Mouse (Mus musculus) midbrain, embryonic 13.5 days (tissue): Measurements from ENCODE around the gene Olfr482. TPM values are rescaled to one million over a fixed set of nuclear protein-coding genes. Genes with fewer than 3 reads are reported as not detected.

Source experiments
- ATAC-seq: fragments of 200-750 bp; cut with Nextera tagmentation; 2 replicates; pipeline ENCODE4 v1.8.0; 2017; ENCODE audit warnings: mild to moderate bottlenecking, moderate TSS enrichment, moderate library complexity
- H3K27ac ChIP-seq: fragments of 300-500 bp; sonication (generic); 2 replicates; pipeline ENCODE4 v1.5.1; 2015; ENCODE audit warnings: inconsistent platforms, mild to moderate bottlenecking, moderate library complexity
- H3K27me3 ChIP-seq: fragments of 300-500 bp; sonication (generic); 2 replicates; pipeline ENCODE4 v1.6.1; 2015; ENCODE audit warnings: mild to moderate bottlenecking, inconsistent platforms
- H3K36me3 ChIP-seq: fragments of 300-500 bp; sonication (generic); 2 replicates; pipeline ENCODE4 v1.6.1; 2015; ENCODE audit warnings: mild to moderate bottlenecking, inconsistent platforms
- H3K4me1 ChIP-seq: fragments of 300-500 bp; sonication (generic); replicated peaks from 2 replicates; pipeline ENCODE4 v1.6.1; 2015; ENCODE audit warnings: inconsistent platforms
- H3K4me2 ChIP-seq: fragments of 300-500 bp; sonication (generic); replicated peaks from 2 replicates; pipeline ENCODE4 v1.6.1; 2015; ENCODE audit warnings: moderate library complexity, mild to moderate bottlenecking, inconsistent platforms
- H3K4me3 ChIP-seq: fragments of 300-500 bp; sonication (generic); replicated peaks from 2 replicates; pipeline ENCODE4 v1.5.1; 2015; ENCODE audit warnings: mild to moderate bottlenecking, inconsistent platforms
- H3K9ac ChIP-seq: fragments of 300-500 bp; sonication (generic); replicated peaks from 2 replicates; pipeline ENCODE4 v1.6.1; 2015; ENCODE audit warnings: mild to moderate bottlenecking, inconsistent platforms
- H3K9me3 ChIP-seq: fragments of 300-500 bp; sonication (generic); 2 replicates; pipeline ENCODE4 v1.6.1; 2016; ENCODE audit warnings: mild to moderate bottlenecking, inconsistent platforms
- WGBS: fragments of 180-500 bp; shearing (Covaris S2); methylation state at CpG from one replicate; pipeline ENCODE4 v1.1.7; 2015; 5-methylcytosine and 5-hydroxymethylcytosine counted together
- polyA plus RNA-seq: library from polyadenylated mRNA; unstranded; fragments of >200 nt; fragmentation: Nextera tagmentation; extraction: Ambion mirVana; gene quantifications from 2 replicates; pipeline ENCODE4 v1.2.1, GENCODE M21; 2015

Olfr482 gene
- polyA plus RNA-seq: 0.08 TPM in 1 of 2 replicates, not detected in the other

GRCm38 (mm10) chr7:108097486-108097885 lies at the start of gene Olfr482:
Gene Olfr482 (minus strand): TSS chr7:108097586.
- no peak within 1 kb of the TSS for H3K27ac ChIP-seq
- H3K9ac ChIP-seq: no peak within 1 kb of the TSS
- ATAC-seq: no peak
- WGBS: 85% methylated on average over 1 of the region's 1 CpGs
- no peaks in the 10 kb centered on the region for H3K4me1 ChIP-seq
- H3K36me3 ChIP-seq: no peaks in the 10 kb centered on the region
- H3K4me3 ChIP-seq: no peak within 1 kb of the TSS
- no peaks in the 10 kb centered on the region for H3K9me3 ChIP-seq
- no peak within 1 kb of the TSS for H3K4me2 ChIP-seq
- H3K27me3 ChIP-seq: no peaks in the 10 kb centered on the region

GRCm38 (mm10) chr7:108127349-108127748 lies 30.0 kb upstream of the Olfr482 start, which contains the start of gene Olfr484:
Gene Olfr484 (minus strand): TSS chr7:108127449.
- no peak within 1 kb of the TSS for H3K4me3 ChIP-seq
- H3K4me2 ChIP-seq: no peak within 1 kb of the TSS
- H3K9ac ChIP-seq: no peak within 1 kb of the TSS
- no peak for ATAC-seq
- H3K27ac ChIP-seq: no peak within 1 kb of the TSS
- H3K27me3 ChIP-seq: no peaks in the 10 kb centered on the region
- H3K9me3 ChIP-seq: no peaks in the 10 kb centered on the region
- H3K36me3 ChIP-seq: no peaks in the 10 kb centered on the region
- no peaks in the 10 kb centered on the region for H3K4me1 ChIP-seq

- Histone ChIP-seq H3K27me3 (no peaks in the 10 kb centered on the region), H3K27ac (no peak overlapping the region), H3K9ac (no peak overlapping the region), H3K4me3 (no peak overlapping the region), H3K4me1 (no peaks in the 10 kb centered on the region), H3K4me2 (no peak overlapping the region), H3K9me3 (no peaks in the 10 kb centered on the region), H3K36me3 (no peaks in the 10 kb centered on the region)
- no peak for ATAC-seq
- WGBS: 79% methylated on average over 1 of the region's 1 CpGs
Measured at GRCm38 (mm10) chr7:108121416-108121815, 24.0 kb upstream of the Olfr482 start.

- WGBS: 6% methylated on average over 1 of the region's 1 CpGs
- H3K27me3 ChIP-seq: no peaks in the 10 kb centered on the region
- H3K36me3 ChIP-seq: no peaks in the 10 kb centered on the region
- H3K4me2 ChIP-seq: no peak overlapping the region
- H3K4me1 ChIP-seq: no peaks in the 10 kb centered on the region
- H3K4me3 ChIP-seq: no peak overlapping the region
- ATAC-seq: no peak
- H3K27ac ChIP-seq: no peak overlapping the region
- no peak overlapping the region for H3K9ac ChIP-seq
- no peaks in the 10 kb centered on the region for H3K9me3 ChIP-seq
Measured at GRCm38 (mm10) chr7:108120681-108121080, 23.3 kb upstream of the Olfr482 start.

GRCm38 (mm10) chr7:108100549-108100948 lies 3.2 kb upstream of the Olfr482 start, which contains the start of gene Olfr483:
Gene Olfr483 (plus strand): TSS chr7:108100849.
- no peaks in the 10 kb centered on the region for H3K4me1 ChIP-seq
- H3K4me3 ChIP-seq: no peak within 1 kb of the TSS
- ATAC-seq: no peak
- H3K36me3 ChIP-seq: no peaks in the 10 kb centered on the region
- no peaks in the 10 kb centered on the region for H3K27me3 ChIP-seq
- 90% methylated on average over 1 of the region's 1 CpGs for WGBS
- no peak within 1 kb of the TSS for H3K27ac ChIP-seq
- H3K9ac ChIP-seq: no peak within 1 kb of the TSS
- H3K4me2 ChIP-seq: no peak within 1 kb of the TSS
- H3K9me3 ChIP-seq: no peaks in the 10 kb centered on the region

- H3K4me1 ChIP-seq: no peaks in the 10 kb centered on the region
- H3K4me2 ChIP-seq: no peak within 1 kb of the TSS
- no peak within 1 kb of the TSS for H3K4me3 ChIP-seq
- no peak for ATAC-seq
- H3K27me3 ChIP-seq: no peaks in the 10 kb centered on the region
- no peak within 1 kb of the TSS for H3K27ac ChIP-seq
- no peaks in the 10 kb centered on the region for H3K36me3 ChIP-seq
- H3K9ac ChIP-seq: no peak within 1 kb of the TSS
- H3K9me3 ChIP-seq: no peaks in the 10 kb centered on the region
Measured at GRCm38 (mm10) chr7:108079555-108079954, 17.8 kb downstream of the Olfr482 start, which contains the start of gene Olfr481. Gene Olfr481 (plus strand): TSS chr7:108079855.

- no peaks in the 10 kb centered on the region for H3K9me3 ChIP-seq
- WGBS: 91% methylated on average over 1 of the region's 1 CpGs
- H3K27ac ChIP-seq: no peak within 1 kb of the TSS
- ATAC-seq: no peak
- no peak within 1 kb of the TSS for H3K4me3 ChIP-seq
- no peak within 1 kb of the TSS for H3K4me2 ChIP-seq
- H3K4me1 ChIP-seq: no peaks in the 10 kb centered on the region
- no peak within 1 kb of the TSS for H3K9ac ChIP-seq
- H3K27me3 ChIP-seq: no peaks in the 10 kb centered on the region
- no peaks in the 10 kb centered on the region for H3K36me3 ChIP-seq
Measured at GRCm38 (mm10) chr7:108067246-108067645, 30.1 kb downstream of the Olfr482 start, which contains the start of gene Olfr480. Gene Olfr480 (minus strand): TSS chr7:108067346.

GRCm38 (mm10) chr7:108050393-108050792 lies 47.0 kb downstream of the Olfr482 start, which contains the start of gene Olfr479:
Gene Olfr479 (plus strand): TSS chr7:108050693.
- Histone ChIP-seq H3K4me3 (no peak within 1 kb of the TSS), H3K9ac (no peak within 1 kb of the TSS), H3K4me2 (no peak within 1 kb of the TSS), H3K27ac (no peak within 1 kb of the TSS), H3K4me1 (no peaks in the 10 kb centered on the region), H3K36me3 (no peaks in the 10 kb centered on the region), H3K9me3 (no peaks in the 10 kb centered on the region), H3K27me3 (no peaks in the 10 kb centered on the region)
- ATAC-seq: no peak
- WGBS: 93% methylated on average over 2 of the region's 2 CpGs

Other genes starting within 250 kb of the Olfr482 start
- gene Olfr472, start 199.7 kb downstream of the Olfr482 start, polyA plus RNA-seq: not detected in 2 replicates
- gene Olfr473, start 167.1 kb downstream of the Olfr482 start, polyA plus RNA-seq: not detected in 2 replicates
- gene Olfr474, start 142.9 kb downstream of the Olfr482 start, polyA plus RNA-seq: not detected in 2 replicates
- not detected in 2 replicates for gene Olfr476, start 132.8 kb downstream of the Olfr482 start, polyA plus RNA-seq
- gene Olfr477, start 110.9 kb downstream of the Olfr482 start, polyA plus RNA-seq: not detected in 2 replicates
- gene Olfr478, start 63.6 kb downstream of the Olfr482 start, polyA plus RNA-seq: not detected in 2 replicates
- not detected in 2 replicates for gene Olfr479, start 46.9 kb downstream of the Olfr482 start, polyA plus RNA-seq
- not detected in 2 replicates for gene Olfr480, start 30.2 kb downstream of the Olfr482 start, polyA plus RNA-seq
- gene Olfr481, start 17.7 kb downstream of the Olfr482 start, polyA plus RNA-seq: not detected in 2 replicates
- not detected in 2 replicates for gene Olfr483, start 3.3 kb upstream of the Olfr482 start, polyA plus RNA-seq
- gene Olfr484, start 29.9 kb upstream of the Olfr482 start, polyA plus RNA-seq: not detected in 2 replicates
- gene Olfr485, start 62.3 kb upstream of the Olfr482 start, polyA plus RNA-seq: not detected in 2 replicates
- not detected in 2 replicates for gene Olfr486, start 75.2 kb upstream of the Olfr482 start, polyA plus RNA-seq
- not detected in 2 replicates for gene Olfr487, start 117.0 kb upstream of the Olfr482 start, polyA plus RNA-seq
- gene Olfr488, start 160.8 kb upstream of the Olfr482 start, polyA plus RNA-seq: not detected in 2 replicates
- not detected in 2 replicates for gene Olfr490, start 191.3 kb upstream of the Olfr482 start, polyA plus RNA-seq
- not detected in 2 replicates for gene Olfr491, start 215.9 kb upstream of the Olfr482 start, polyA plus RNA-seq
- not detected in 2 replicates for gene Olfr492, start 226.1 kb upstream of the Olfr482 start, polyA plus RNA-seq
- gene Olfr493, start 249.4 kb upstream of the Olfr482 start, polyA plus RNA-seq: not detected in 2 replicates